Mouse (Mus musculus) ES-E14 (cell line): Measurements from ENCODE around the gene Teddm2.

Experiments used
- CHD2 ChIP-seq: IDR thresholded peaks from 2 replicates; pipeline ENCODE4 v1.6.1; 2014; ENCODE audit warnings: mild to moderate bottlenecking, low read depth, low read length, inconsistent platforms
- HCFC1 ChIP-seq: IDR thresholded peaks from 2 replicates; pipeline ENCODE4 v1.6.1; 2012; ENCODE audit warnings: low read length, inconsistent platforms, borderline replicate concordance; ENCODE audit not compliant: insufficient read depth
- MAFK ChIP-seq: IDR thresholded peaks from 2 replicates; pipeline ENCODE4 v1.6.1; 2014; ENCODE audit warnings: mild to moderate bottlenecking, low read depth, low read length, inconsistent platforms; ENCODE audit not compliant: insufficient read depth
- ZC3H11A ChIP-seq: IDR thresholded peaks from 2 replicates; pipeline ENCODE4 v1.6.1; 2012; ENCODE audit warnings: low read depth, mild to moderate bottlenecking, inconsistent platforms, low read length, borderline replicate concordance
- ZNF384 ChIP-seq: IDR thresholded peaks from 2 replicates; pipeline ENCODE4 v1.6.1; 2012; ENCODE audit warnings: low read depth, low read length, inconsistent platforms

DNA sequence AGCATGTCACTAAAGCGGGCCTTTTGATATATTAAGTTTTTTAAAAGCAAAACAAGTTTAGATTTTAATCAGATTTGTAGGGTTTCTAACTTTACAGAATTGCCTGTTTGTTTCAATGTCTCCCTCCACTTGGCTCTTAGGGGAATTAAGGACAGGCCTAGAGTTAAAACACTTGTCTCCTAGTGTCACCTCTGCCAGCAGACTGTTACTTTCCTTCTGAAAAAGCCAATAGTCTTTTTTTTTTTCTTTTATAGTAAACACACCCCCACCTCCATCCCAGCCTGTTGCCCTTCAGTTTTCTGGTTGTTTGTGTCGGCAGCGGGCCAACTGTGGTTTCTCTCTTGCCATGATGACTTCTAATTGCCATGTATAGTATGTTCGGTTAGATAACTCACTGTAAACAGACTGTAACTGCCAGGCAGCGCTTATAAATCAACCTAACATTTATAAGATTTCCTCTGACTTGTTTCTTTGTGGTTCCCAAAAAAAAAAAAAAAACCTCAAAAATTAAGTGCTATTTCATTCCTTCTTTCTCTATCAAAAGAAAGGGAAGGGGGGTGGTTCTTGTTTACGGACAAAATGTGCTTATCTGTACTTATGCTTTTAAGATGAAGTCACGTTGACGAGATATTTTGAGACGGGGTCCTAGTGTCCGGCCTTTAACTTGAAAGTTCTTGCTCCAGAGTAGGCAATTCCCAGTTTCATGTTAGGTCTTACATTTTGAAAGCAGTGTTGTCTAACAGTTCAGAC lies 9.4 kb upstream of the Teddm2 start:
- no peak for TF ChIP-seq HCFC1
- no peak for TF ChIP-seq MAFK
- no peak for TF ChIP-seq ZC3H11A
- no peak for TF ChIP-seq ZNF384
- TF ChIP-seq CHD2: no peak
